Comparison of ENCODE assay signal across 15 mouse cellular contexts in the genomic region with DNA sequence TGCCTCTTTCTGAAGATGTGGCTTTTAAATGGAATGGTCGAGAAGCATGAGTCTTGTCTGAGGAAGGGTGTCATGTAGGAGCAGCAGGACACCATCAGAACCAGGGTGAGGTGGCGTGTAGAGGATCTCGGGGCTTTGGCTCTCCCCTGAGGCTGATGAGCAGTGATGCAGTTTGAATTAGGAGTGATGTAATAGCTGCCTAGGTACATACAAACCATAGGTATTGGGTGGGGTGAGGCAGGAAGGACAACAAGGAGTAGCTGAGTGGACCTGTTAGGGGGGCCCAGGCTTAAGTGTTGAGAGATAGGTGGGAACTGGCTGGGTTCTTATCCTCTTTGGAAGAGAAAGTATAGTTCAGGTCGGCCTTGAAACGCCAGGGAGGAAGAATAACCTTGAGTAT. TPM values are rescaled to one million over a fixed set of nuclear protein-coding genes. Genes with fewer than 3 reads are reported as not detected.
DNase-seq lines count a peak whose midpoint lies in the region; ATAC-seq and TF ChIP-seq lines count a peak whose summit lies in the region.
"Had no signal": no experiment of that assay in that cellular context is flagged by ENCODE, and none has a peak within 500 bp of the region (broad histone marks: within the 10 kb centered on the region; RNA-seq: fewer than 3 reads in every experiment).

No protein-coding gene starts in this region.

- peak; percentile 87 for DNase-seq in heart, adult 11 months
- no peak for DNase-seq in heart, adult 8-10 months (ENCODE audit: low spot score)
- DNase-seq in kidney, postnatal 14 days: no peak
- no peak for DNase-seq in thymus, adult 2 months
- no peak for DNase-seq in thymus, postnatal 36 days
- no peak for DNase-seq in left cerebral cortex, adult 18-20 months (ENCODE audit: low spot score in 2 of 2)
- DNase-seq: adrenal gland, postnatal 25 days; cerebellum, adult 11 months; kidney, postnatal 4 days; lung, adult 18-20 months; midbrain, embryonic 14.5 days; right cerebral cortex, postnatal 14 days had no signal

- peaks cover 73% of the 10 kb centered on the region for H3K4me1 ChIP-seq in kidney, embryonic 15.5 days
- H3K4me1 ChIP-seq in thymus, adult 2 months (replicated peaks; ENCODE audit: control insufficient read depth, insufficient read depth, low read length): peaks cover 60% of the 10 kb centered on the region

- H3K27ac ChIP-seq in kidney, embryonic 15.5 days: peak overlapping the region; percentile 71; the same call in 1 of the 2 replicates
- peak overlapping the region; percentile 42; the same call in 1 of the 2 replicates for H3K27ac ChIP-seq in thymus, adult 2 months (ENCODE audit: control insufficient read depth, insufficient read depth, low read length)

- H3K4me3 ChIP-seq in kidney, embryonic 15.5 days (replicated peaks): no peak overlapping the region
- H3K4me3 ChIP-seq in thymus, adult 2 months (ENCODE audit: control insufficient read depth, insufficient read depth, low read length): no peak overlapping the region
- H3K4me3 ChIP-seq: neural tube, embryonic 13.5 days had no signal

- TF ChIP-seq POLR2A in thymus, adult 2 months (IDR thresholded peaks at IDR 0.05; ENCODE audit: control insufficient read depth, extremely low read depth, insufficient read depth, low read length, poor library complexity): no peak

- H3K9ac ChIP-seq in kidney, embryonic 15.5 days: no peak overlapping the region
- H3K9ac ChIP-seq: neural tube, embryonic 13.5 days had no signal

- 83% methylated on average over 5 of the region's 5 CpGs for WGBS in kidney, embryonic 15.5 days
- WGBS in thymus, adult 2 months: 79% methylated on average over 5 of the region's 5 CpGs

- no peak for TF ChIP-seq CTCF in thymus, adult 2 months (IDR thresholded peaks at IDR 0.05; ENCODE audit: borderline replicate concordance, control insufficient read depth, extremely low read depth, insufficient read depth, low read length, poor library complexity)

- no peak for ATAC-seq in kidney, embryonic 15.5 days (replicated peaks; ENCODE audit: low FRiP score)

- no peak overlapping the region for H3K4me2 ChIP-seq in kidney, embryonic 15.5 days
- H3K4me2 ChIP-seq: neural tube, embryonic 13.5 days had no signal

- H3K27me3 ChIP-seq in kidney, embryonic 15.5 days: no peaks in the 10 kb centered on the region
- no peaks in the 10 kb centered on the region for H3K27me3 ChIP-seq in thymus, adult 2 months (ENCODE audit: control insufficient read depth, insufficient read depth, low read length)
- H3K27me3 ChIP-seq: neural tube, embryonic 13.5 days had no signal

- peaks cover 16% of the 10 kb centered on the region for H3K36me3 ChIP-seq in kidney, embryonic 15.5 days
- H3K36me3 ChIP-seq in thymus, adult 2 months (ENCODE audit: control insufficient read depth, insufficient read depth, low read length): peaks cover 4% of the 10 kb centered on the region
- H3K36me3 ChIP-seq: neural tube, embryonic 13.5 days had no signal

- H3K9me3 ChIP-seq in kidney, embryonic 15.5 days (replicated peaks): no peaks in the 10 kb centered on the region
- H3K9me3 ChIP-seq: neural tube, embryonic 13.5 days had no signal

RNA-seq across cellular contexts. Expression of a gene that starts 27.4 kb away (rescaled TPM):
- 10 to 100 TPM; 39.4 to 49.7 (median 43.6) TPM for total RNA-seq in heart, adult 8-10 months (2022)
- 0.48 and 0.57 TPM in 2 replicates for polyA plus RNA-seq in kidney, embryonic 15.5 days (2015; fragmentation: Nextera tagmentation; extraction: Ambion mirVana)
- 2.7 and 4.1 TPM in 2 replicates for polyA plus RNA-seq in thymus, adult 2 months (2012; rRNA removed)
- under 1 TPM; 0.28 to 0.37 TPM for total RNA-seq in left cerebral cortex, adult 18-20 months (2021)
- total RNA-seq: left cerebral cortex, postnatal 10 days had no signal
- polyA plus RNA-seq: midbrain, embryonic 14.5 days had no signal

RNA-seq across cellular contexts. Expression of a gene that starts 43.9 kb away (rescaled TPM):
- total RNA-seq in heart, adult 8-10 months (2022): 10 to 100 TPM; 70.6 to 75.9 (median 73.6) TPM
- 22.5 and 24.2 TPM in 2 replicates for polyA plus RNA-seq in kidney, embryonic 15.5 days (2015; fragmentation: Nextera tagmentation; extraction: Ambion mirVana)
- 10.3 and 13.7 TPM in 2 replicates for polyA plus RNA-seq in thymus, adult 2 months (2012; rRNA removed)
- total RNA-seq in left cerebral cortex, adult 18-20 months (2021): 10 to 100 TPM; 25.9 TPM

Comparison
In these comparisons a context has a peak if more than half of its experiments do, and no peak if none do; other contexts are left out.
1. RNA of a gene that starts 27.4 kb away (total RNA-seq): 39.4 to 49.7 TPM in heart, adult 8-10 months; 0.28 to 0.37 TPM in left cerebral cortex, adult 18-20 months; every median in the first group is over 10 times any median in the second.